Mouse (Mus musculus): ENCODE measurements around the gene Olfr1250. TPM values are rescaled to one million over a fixed set of nuclear protein-coding genes. Genes with fewer than 3 reads are reported as not detected.
"Not testable (repeated sequence)": the region's sequence is repeated elsewhere in the genome, so short reads cannot be mapped to it uniquely, and the experiment has no call there.

Olfr1250 gene
- polyA plus RNA-seq (2016; fragmentation: Nextera tagmentation; extraction: Ambion mirVana): not detected in 2 replicates

- no peak within 1 kb of the TSS for H3K4me2 ChIP-seq (replicated peaks)
- no peaks in the 10 kb centered on the region for H3K27me3 ChIP-seq (replicated peaks)
- no peak within 1 kb of the TSS for H3K27ac ChIP-seq
- ATAC-seq (ENCODE audit: low FRiP score, low read depth): no peak
- no peaks in the 10 kb centered on the region for H3K36me3 ChIP-seq
- no peak within 1 kb of the TSS for H3K4me3 ChIP-seq
- no peaks in the 10 kb centered on the region for H3K4me1 ChIP-seq
- H3K9ac ChIP-seq: no peak within 1 kb of the TSS
- H3K9me3 ChIP-seq: no peaks in the 10 kb centered on the region
Observed at GRCm38 (mm10) chr2:89661367-89661766, at the start of gene Olfr1250. Gene Olfr1250 (minus strand): TSS chr2:89661467.

GRCm38 (mm10) chr2:89691980-89692379 is 30.7 kb upstream of the Olfr1250 start:
- Histone ChIP-seq H3K36me3 (no peaks in the 10 kb centered on the region), H3K4me3 (no peak overlapping the region), H3K4me2 (replicated peaks) (no peak overlapping the region), H3K4me1 (no peaks in the 10 kb centered on the region), H3K27ac (no peak overlapping the region), H3K27me3 (replicated peaks) (no peaks in the 10 kb centered on the region), H3K9me3 (no peaks in the 10 kb centered on the region), H3K9ac (no peak overlapping the region)
- WGBS: 86% methylated on average over 6 of the region's 6 CpGs
- no peak for ATAC-seq (ENCODE audit: low FRiP score, low read depth)

GRCm38 (mm10) chr2:89671836-89672235 is 10.6 kb upstream of the Olfr1250 start, which contains the start of gene Olfr1251:
Gene Olfr1251 (minus strand): TSS chr2:89671936.
- H3K27me3 ChIP-seq (replicated peaks): no peaks in the 10 kb centered on the region
- H3K4me2 ChIP-seq (replicated peaks): no peak within 1 kb of the TSS
- H3K27ac ChIP-seq: no peak within 1 kb of the TSS
- no peaks in the 10 kb centered on the region for H3K36me3 ChIP-seq
- no peak within 1 kb of the TSS for H3K4me3 ChIP-seq
- no peak within 1 kb of the TSS for H3K9ac ChIP-seq
- no peak for ATAC-seq (ENCODE audit: low FRiP score, low read depth)
- H3K4me1 ChIP-seq: no peaks in the 10 kb centered on the region
- H3K9me3 ChIP-seq: no peaks in the 10 kb centered on the region

- H3K9me3 ChIP-seq: no peaks in the 10 kb centered on the region
Observed at GRCm38 (mm10) chr2:89634883-89635282, 26.4 kb downstream of the Olfr1250 start, which contains the start of gene Olfr1249. Gene Olfr1249 (minus strand): TSS chr2:89634983.

GRCm38 (mm10) chr2:89618145-89618544 is 43.1 kb downstream of the Olfr1250 start, which contains the start of gene Olfr1248:
Gene Olfr1248 (minus strand): TSS chr2:89618245.
- H3K4me3 ChIP-seq; ATAC-seq (ENCODE audit: low FRiP score, low read depth); H3K4me1 ChIP-seq; H3K27me3 ChIP-seq (replicated peaks); H3K9ac ChIP-seq; H3K36me3 ChIP-seq; H3K4me2 ChIP-seq (replicated peaks); H3K9me3 ChIP-seq; H3K27ac ChIP-seq: not testable (repeated sequence)
- WGBS: 92% methylated on average over 1 of the region's 1 CpGs

More at GRCm38 (mm10) chr2:89634883-89635282, 26.4 kb downstream of the Olfr1250 start, which contains the start of gene Olfr1249:
- Histone ChIP-seq H3K4me2 (replicated peaks) (no peak within 1 kb of the TSS), H3K4me3 (no peak within 1 kb of the TSS), H3K9ac (no peak within 1 kb of the TSS), H3K36me3 (no peaks in the 10 kb centered on the region), H3K27me3 (replicated peaks) (no peaks in the 10 kb centered on the region), H3K4me1 (no peaks in the 10 kb centered on the region), H3K27ac (no peak within 1 kb of the TSS)
- ATAC-seq (ENCODE audit: low FRiP score, low read depth): no peak
- WGBS: 95% methylated on average over 2 of the region's 2 CpGs

- no peak within 1 kb of the TSS for H3K4me2 ChIP-seq (replicated peaks)
- no peak within 1 kb of the TSS for H3K4me3 ChIP-seq
- no peak within 1 kb of the TSS for H3K27ac ChIP-seq
- ATAC-seq (ENCODE audit: low FRiP score, low read depth): no peak
- H3K9me3 ChIP-seq: no peaks in the 10 kb centered on the region
- H3K36me3 ChIP-seq: no peaks in the 10 kb centered on the region
- no peaks in the 10 kb centered on the region for H3K4me1 ChIP-seq
- H3K27me3 ChIP-seq (replicated peaks): no peaks in the 10 kb centered on the region
- H3K9ac ChIP-seq: no peak within 1 kb of the TSS
- WGBS: 94% methylated on average over 2 of the region's 2 CpGs
Observed at GRCm38 (mm10) chr2:89614030-89614429, 47.2 kb downstream of the Olfr1250 start, which contains the start of gene Olfr1247. Gene Olfr1247 (minus strand): TSS chr2:89614130.

Other genes with a start within 250 kb of the Olfr1250 start
- gene Olfr1239, start 241.1 kb downstream of the Olfr1250 start, polyA plus RNA-seq (2016; fragmentation: Nextera tagmentation; extraction: Ambion mirVana): not detected in 2 replicates
- not detected in 2 replicates for gene Olfr1240, start 218.5 kb downstream of the Olfr1250 start, polyA plus RNA-seq (2016; fragmentation: Nextera tagmentation; extraction: Ambion mirVana)
- not detected in 2 replicates for gene Olfr1241, start 174.3 kb downstream of the Olfr1250 start, polyA plus RNA-seq (2016; fragmentation: Nextera tagmentation; extraction: Ambion mirVana)
- not detected in 2 replicates for gene Olfr1242, start 163.1 kb downstream of the Olfr1250 start, polyA plus RNA-seq (2016; fragmentation: Nextera tagmentation; extraction: Ambion mirVana)
- gene Olfr1243, start 130.0 kb downstream of the Olfr1250 start, polyA plus RNA-seq (2016; fragmentation: Nextera tagmentation; extraction: Ambion mirVana): not detected in 2 replicates
- gene Olfr1245, start 83.0 kb downstream of the Olfr1250 start, polyA plus RNA-seq (2016; fragmentation: Nextera tagmentation; extraction: Ambion mirVana): not detected in 2 replicates
- gene Olfr1246, start 68.3 kb downstream of the Olfr1250 start, polyA plus RNA-seq (2016; fragmentation: Nextera tagmentation; extraction: Ambion mirVana): not detected in 2 replicates
- gene Olfr1247, start 47.3 kb downstream of the Olfr1250 start, polyA plus RNA-seq (2016; fragmentation: Nextera tagmentation; extraction: Ambion mirVana): not detected in 2 replicates
- gene Olfr1248, start 43.2 kb downstream of the Olfr1250 start, polyA plus RNA-seq (2016; fragmentation: Nextera tagmentation; extraction: Ambion mirVana): not detected in 2 replicates
- gene Olfr1249, start 26.5 kb downstream of the Olfr1250 start, polyA plus RNA-seq (2016; fragmentation: Nextera tagmentation; extraction: Ambion mirVana): not detected in 2 replicates
- not detected in 2 replicates for gene Olfr1251, start 10.5 kb upstream of the Olfr1250 start, polyA plus RNA-seq (2016; fragmentation: Nextera tagmentation; extraction: Ambion mirVana)
- not detected in 2 replicates for gene Olfr1252, start 63.5 kb upstream of the Olfr1250 start, polyA plus RNA-seq (2016; fragmentation: Nextera tagmentation; extraction: Ambion mirVana)
- gene Olfr1253, start 95.6 kb upstream of the Olfr1250 start, polyA plus RNA-seq (2016; fragmentation: Nextera tagmentation; extraction: Ambion mirVana): not detected in 2 replicates
- gene Olfr1254, start 132.2 kb upstream of the Olfr1250 start, polyA plus RNA-seq (2016; fragmentation: Nextera tagmentation; extraction: Ambion mirVana): not detected in 2 replicates
- gene Olfr1255, start 150.6 kb upstream of the Olfr1250 start, polyA plus RNA-seq (2016; fragmentation: Nextera tagmentation; extraction: Ambion mirVana): not detected in 2 replicates
- gene Olfr1256, start 180.1 kb upstream of the Olfr1250 start, polyA plus RNA-seq (2016; fragmentation: Nextera tagmentation; extraction: Ambion mirVana): not detected in 2 replicates
- gene Olfr48, start 186.7 kb upstream of the Olfr1250 start, polyA plus RNA-seq (2016; fragmentation: Nextera tagmentation; extraction: Ambion mirVana): not detected in 2 replicates
- not detected in 2 replicates for gene Olfr1257, start 217.0 kb upstream of the Olfr1250 start, polyA plus RNA-seq (2016; fragmentation: Nextera tagmentation; extraction: Ambion mirVana)

Data from neural tube, embryonic 12.5 days (tissue).